Mouse (Mus musculus): ENCODE measurements around the gene Fpgt. TPM values are rescaled to one million over a fixed set of nuclear protein-coding genes. Genes with fewer than 3 reads are reported as not detected.

Gene Fpgt
- 21.5 and 29.0 TPM in 2 replicates for polyA plus RNA-seq (2011; ENCODE audit: insufficient read length, low read depth, missing spikeins)

- TF ChIP-seq POLR2A (IDR thresholded peaks at IDR 0.05; ENCODE audit: low read depth, low read length) = peak; percentile 62
- TF ChIP-seq CTCF (IDR thresholded peaks at IDR 0.05; ENCODE audit: borderline replicate concordance, insufficient read depth, low read length) = no peak
- Histone ChIP-seq H3K4me1 (ENCODE audit: control insufficient read depth, insufficient read depth, low read length) (peaks cover 4% of the 10 kb centered on the region; the same call in 1 of the 2 replicates), H3K4me3 (ENCODE audit: insufficient read depth, low read length) (peak within 1 kb of the TSS; percentile 83), H3K27ac (ENCODE audit: insufficient read depth, low read length) (peak within 1 kb of the TSS; percentile 89)
Measured at GRCm38 (mm10) chr3:155093116-155093956, at the start of gene Fpgt, which contains the start of gene Lrriq3. Gene Fpgt (minus strand): TSS chr3:155093403. Gene Lrriq3 (plus strand): TSS chr3:155093434.

DNA sequence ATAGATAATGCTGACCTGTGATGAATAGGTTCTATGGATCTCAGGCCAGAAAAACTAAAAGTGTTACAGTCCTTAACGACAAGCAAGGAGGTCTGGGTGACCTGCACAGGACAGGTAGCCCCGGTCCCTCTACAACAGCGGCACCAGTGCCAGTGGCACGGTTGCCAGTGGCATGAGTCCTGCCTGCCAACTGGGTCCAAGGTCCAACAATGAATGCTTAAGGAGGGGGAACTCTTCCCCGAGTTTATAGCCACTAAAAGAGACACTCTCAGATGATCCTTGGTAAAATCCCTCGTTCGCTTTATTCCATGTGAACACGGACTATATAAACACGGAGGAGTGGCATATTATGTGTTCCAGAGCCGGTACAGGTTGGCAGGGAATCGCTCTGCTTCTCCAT lies 47.8 kb upstream of the Fpgt start:
- TF ChIP-seq POLR2A (IDR thresholded peaks at IDR 0.05; ENCODE audit: low read depth, low read length) (no peak), CTCF (IDR thresholded peaks at IDR 0.05; ENCODE audit: borderline replicate concordance, insufficient read depth, low read length) (no peak)
- Histone ChIP-seq H3K4me3 (ENCODE audit: insufficient read depth, low read length) (no peak overlapping the region), H3K27ac (ENCODE audit: insufficient read depth, low read length) (no peak overlapping the region), H3K4me1 (ENCODE audit: control insufficient read depth, insufficient read depth, low read length) (no peaks in the 10 kb centered on the region)

GRCm38 (mm10) chr3:155137737-155138136 lies 44.5 kb upstream of the Fpgt start:
- H3K27ac ChIP-seq (ENCODE audit: insufficient read depth, low read length) = no peak overlapping the region
- H3K4me1 ChIP-seq (ENCODE audit: control insufficient read depth, insufficient read depth, low read length) = no peaks in the 10 kb centered on the region
- TF ChIP-seq POLR2A (IDR thresholded peaks at IDR 0.05; ENCODE audit: low read depth, low read length) (no peak), CTCF (IDR thresholded peaks at IDR 0.05; ENCODE audit: borderline replicate concordance, insufficient read depth, low read length) (no peak)
- H3K4me3 ChIP-seq (ENCODE audit: insufficient read depth, low read length) = no peak overlapping the region

DNA sequence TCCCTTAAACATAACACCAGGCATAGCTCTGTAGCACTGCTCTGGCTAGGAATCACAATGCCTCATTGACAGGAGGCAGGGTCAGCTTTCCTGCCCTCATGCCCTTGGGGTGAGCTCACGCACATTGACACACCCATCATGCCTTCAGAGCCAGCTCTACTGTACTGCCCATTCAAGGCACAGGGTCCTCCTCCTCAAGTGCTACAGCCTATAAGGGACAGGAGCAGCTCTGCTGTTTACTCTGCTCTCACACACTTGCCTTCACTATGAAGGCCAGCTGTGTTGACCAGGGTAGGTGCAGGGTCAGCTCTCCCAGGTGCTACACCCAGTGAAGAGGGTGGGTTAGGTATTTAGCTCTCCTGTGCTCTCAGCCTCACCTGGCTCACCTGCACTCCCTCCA lies 12.8 kb upstream of the Fpgt start:
- no peaks in the 10 kb centered on the region for H3K4me1 ChIP-seq (ENCODE audit: control insufficient read depth, insufficient read depth, low read length)
- TF ChIP-seq POLR2A (IDR thresholded peaks at IDR 0.05; ENCODE audit: low read depth, low read length) (no peak), CTCF (IDR thresholded peaks at IDR 0.05; ENCODE audit: borderline replicate concordance, insufficient read depth, low read length) (no peak)
- no peak overlapping the region for H3K4me3 ChIP-seq (ENCODE audit: insufficient read depth, low read length)
- H3K27ac ChIP-seq (ENCODE audit: insufficient read depth, low read length) = no peak overlapping the region

GRCm38 (mm10) chr3:155099266-155099665 lies 6.1 kb upstream of the Fpgt start:
- Histone ChIP-seq H3K4me1 (ENCODE audit: control insufficient read depth, insufficient read depth, low read length) (peaks cover 4% of the 10 kb centered on the region; the same call in 1 of the 2 replicates), H3K4me3 (ENCODE audit: insufficient read depth, low read length) (no peak overlapping the region), H3K27ac (ENCODE audit: insufficient read depth, low read length) (no peak overlapping the region)
- no peak for TF ChIP-seq POLR2A (IDR thresholded peaks at IDR 0.05; ENCODE audit: low read depth, low read length)
- TF ChIP-seq CTCF (IDR thresholded peaks at IDR 0.05; ENCODE audit: borderline replicate concordance, insufficient read depth, low read length) = no peak

DNA sequence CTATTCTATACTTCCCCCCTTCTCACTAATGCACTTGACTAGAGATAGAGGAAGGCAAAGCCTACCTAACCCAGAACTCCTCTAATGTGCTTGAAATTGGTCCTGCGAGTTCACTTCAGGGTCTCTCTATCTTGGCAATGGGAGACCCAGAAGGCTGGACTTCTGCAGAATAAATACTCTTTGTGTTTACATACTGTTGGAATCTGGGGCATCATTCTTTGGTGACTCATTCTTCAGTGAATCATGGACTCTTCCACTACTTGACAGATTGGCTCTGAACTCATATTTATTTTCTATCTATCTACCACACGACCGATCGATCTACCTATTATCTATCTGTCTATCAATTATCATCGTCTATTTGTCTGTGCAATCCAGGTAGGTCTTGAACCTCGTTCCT lies 1.1 kb downstream of the Fpgt start:
- TF ChIP-seq POLR2A (IDR thresholded peaks at IDR 0.05; ENCODE audit: low read depth, low read length) = no peak
- H3K4me3 ChIP-seq (ENCODE audit: insufficient read depth, low read length) = peak overlapping the region; percentile 34
- no peaks in the 10 kb centered on the region for H3K4me1 ChIP-seq (ENCODE audit: control insufficient read depth, insufficient read depth, low read length)
- H3K27ac ChIP-seq (ENCODE audit: insufficient read depth, low read length) = no peak overlapping the region

- peak overlapping the region; percentile 91 for H3K27ac ChIP-seq (ENCODE audit: insufficient read depth, low read length)
- no peak for TF ChIP-seq POLR2A (IDR thresholded peaks at IDR 0.05; ENCODE audit: low read depth, low read length)
- H3K4me3 ChIP-seq (ENCODE audit: insufficient read depth, low read length) = no peak overlapping the region
- H3K4me1 ChIP-seq (ENCODE audit: control insufficient read depth, insufficient read depth, low read length) = peaks cover 3% of the 10 kb centered on the region
Measured at GRCm38 (mm10) chr3:155077908-155078307, 15.3 kb downstream of the Fpgt start.

DNA sequence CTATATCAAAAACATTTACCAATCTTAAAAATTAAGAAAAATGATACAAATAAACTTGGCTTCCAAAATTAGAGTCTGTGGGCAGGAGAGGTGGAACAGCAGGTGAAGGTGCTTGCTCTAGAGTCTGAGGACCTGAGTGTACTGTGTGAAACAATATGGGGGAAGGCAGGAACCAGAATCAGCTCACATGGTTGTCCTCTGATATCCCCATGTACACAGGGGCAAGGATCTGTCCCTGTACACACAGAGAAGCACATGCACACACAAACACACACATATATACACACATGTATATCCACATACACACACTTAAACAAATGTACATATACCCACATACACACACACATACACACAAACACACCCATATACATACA lies 33.8 kb downstream of the Fpgt start:
- H3K4me3 ChIP-seq (ENCODE audit: insufficient read depth, low read length) = no peak overlapping the region
- H3K4me1 ChIP-seq (ENCODE audit: control insufficient read depth, insufficient read depth, low read length) = peaks cover 11% of the 10 kb centered on the region
- no peak overlapping the region for H3K27ac ChIP-seq (ENCODE audit: insufficient read depth, low read length)
- TF ChIP-seq POLR2A (IDR thresholded peaks at IDR 0.05; ENCODE audit: low read depth, low read length) = no peak

DNA sequence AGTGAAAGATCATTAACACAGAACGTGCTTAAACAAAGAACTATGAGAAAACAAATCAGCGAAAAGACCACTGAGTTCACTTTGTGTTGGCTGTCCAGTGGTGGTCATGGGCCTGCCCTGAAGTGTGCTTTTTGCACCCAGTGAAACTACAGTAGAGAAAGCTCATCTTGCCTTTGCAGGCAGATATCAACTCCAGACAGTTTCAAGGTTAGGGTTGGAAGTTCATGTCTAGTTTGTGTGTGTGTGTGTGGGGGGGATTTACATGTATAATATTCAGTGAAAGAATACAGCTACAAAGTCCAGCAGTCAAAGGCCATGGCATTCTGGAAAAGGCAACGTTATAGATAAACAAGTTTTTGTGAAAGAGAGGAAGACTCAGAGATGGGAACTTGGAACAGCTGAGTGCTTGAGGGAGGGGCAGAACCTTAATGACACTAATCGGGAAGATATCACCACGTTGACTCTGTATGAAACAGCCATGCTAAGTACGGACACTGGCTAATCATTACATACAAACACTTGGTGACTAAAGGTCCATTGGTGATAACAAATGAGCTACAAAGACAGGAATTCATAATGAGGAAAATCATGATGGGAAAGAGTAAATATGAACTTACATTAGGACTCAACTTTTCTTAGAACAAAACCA lies 34.3 kb downstream of the Fpgt start:
- peak overlapping the region; percentile 99 for H3K27ac ChIP-seq (ENCODE audit: insufficient read depth, low read length)
- H3K4me1 ChIP-seq (ENCODE audit: control insufficient read depth, insufficient read depth, low read length) = peaks cover 11% of the 10 kb centered on the region
- no peak overlapping the region for H3K4me3 ChIP-seq (ENCODE audit: insufficient read depth, low read length)
- TF ChIP-seq CTCF (IDR thresholded peaks at IDR 0.05; ENCODE audit: borderline replicate concordance, insufficient read depth, low read length) (no peak), POLR2A (IDR thresholded peaks at IDR 0.05; ENCODE audit: low read depth, low read length) (no peak)

- peak overlapping the region; percentile 100 for H3K27ac ChIP-seq (ENCODE audit: insufficient read depth, low read length)
- no peak overlapping the region for H3K4me3 ChIP-seq (ENCODE audit: insufficient read depth, low read length)
- peaks cover 14% of the 10 kb centered on the region for H3K4me1 ChIP-seq (ENCODE audit: control insufficient read depth, insufficient read depth, low read length)
- TF ChIP-seq POLR2A (IDR thresholded peaks at IDR 0.05; ENCODE audit: low read depth, low read length) (no peak), CTCF (IDR thresholded peaks at IDR 0.05; ENCODE audit: borderline replicate concordance, insufficient read depth, low read length) (no peak)
Measured at GRCm38 (mm10) chr3:155057566-155057965, 35.6 kb downstream of the Fpgt start.

Data from embryonic fibroblast, embryonic 13.5 days (primary cell).